In the genomic region with DNA sequence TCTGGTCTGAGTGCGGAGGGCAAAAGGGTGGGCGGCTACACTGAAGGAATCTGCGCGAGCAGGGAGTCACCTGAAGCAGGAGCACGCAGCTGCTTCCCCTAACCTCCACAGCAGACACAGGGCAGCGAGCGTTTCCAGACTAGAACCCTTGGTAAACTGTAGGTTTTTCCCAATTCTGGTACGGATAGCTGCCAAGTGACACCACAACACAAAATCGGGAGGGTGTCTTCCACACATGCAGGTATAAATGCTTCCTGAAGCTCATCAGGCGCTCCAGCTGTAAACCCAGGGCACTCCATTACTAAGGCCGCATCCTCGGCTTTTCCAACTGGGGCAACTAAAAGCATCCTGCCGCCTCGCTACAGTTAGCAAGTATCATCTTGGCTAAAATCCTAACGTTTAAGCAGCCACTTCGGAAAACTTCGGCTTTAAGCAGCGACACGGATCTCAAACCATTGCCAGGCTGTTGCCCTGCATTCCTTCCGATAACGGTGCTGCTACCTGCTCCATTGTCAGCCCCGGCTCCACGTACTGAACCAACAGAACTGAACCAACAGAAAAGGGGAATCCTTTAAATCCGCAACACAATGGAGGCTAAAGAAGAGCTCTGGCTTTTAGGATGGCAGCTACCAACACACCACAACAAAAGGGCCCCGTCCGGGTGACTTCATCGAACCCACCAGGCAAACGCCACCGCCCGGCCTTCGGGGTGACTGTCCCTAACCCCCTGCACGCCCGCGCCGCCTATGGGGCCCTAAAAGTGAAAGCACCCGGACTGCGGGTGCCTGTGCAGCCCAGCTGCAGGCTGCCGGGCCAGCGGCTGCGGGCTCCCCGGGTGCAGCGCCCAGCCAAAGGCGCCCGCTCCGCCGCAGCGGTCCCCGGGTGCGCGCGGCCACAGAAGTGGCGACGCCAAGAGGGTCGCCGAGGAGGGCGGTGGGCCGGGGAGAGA, we compare ENCODE assay signal across 8 mouse cellular contexts. TPM values are rescaled to one million over a fixed set of nuclear protein-coding genes. Genes with fewer than 3 reads are reported as not detected.
A peak's percentile ranks its signal among the peaks of the same experiment; 100 is the strongest.
DNase-seq lines count a peak whose midpoint lies in the region; ATAC-seq and TF ChIP-seq lines count a peak whose summit lies in the region.

No protein-coding gene starts in this region.

- H3K9ac ChIP-seq in hindbrain, postnatal 0 days (replicated peaks; ENCODE audit: low read length), result peak overlapping the region; percentile 95

- DNase-seq in Patski (ENCODE audit: low read depth, low spot score), result no peak
- peak; percentile 75 to 77 for DNase-seq in cerebellum, postnatal 25 days
- DNase-seq in gastrocnemius, adult 2 months, result peak; percentile 88
- peak; percentile 74 for DNase-seq in hindbrain, postnatal 0 days (ENCODE audit: low spot score)
- DNase-seq in left cerebral cortex, adult 8-10 months (ENCODE audit: low spot score in 2 of 2), result peak; percentile 48 to 50
- DNase-seq in right cerebral cortex, adult 2 months (ENCODE audit: low spot score in 2 of 2), result peak; percentile 57 to 61
- peak; percentile 34 for DNase-seq in urinary bladder, postnatal 10 days (ENCODE audit: low spot score)

- no peaks in the 10 kb centered on the region for H3K27me3 ChIP-seq in Patski
- no peaks in the 10 kb centered on the region for H3K27me3 ChIP-seq in hindbrain, postnatal 0 days (ENCODE audit: insufficient read depth, low read length)
- H3K27me3 ChIP-seq in megakaryocyte, embryonic 14.5 days (replicated peaks), result no peaks in the 10 kb centered on the region

- H3K4me2 ChIP-seq in hindbrain, postnatal 0 days (ENCODE audit: low read depth, low read length), result peak overlapping the region; percentile 76

- peak; percentile 46 for ATAC-seq in Patski
- peak; percentile 83 for ATAC-seq in hindbrain, postnatal 0 days

- under 1% methylated on average over 53 of the region's 57 CpGs for WGBS in hindbrain, postnatal 0 days

- H3K36me3 ChIP-seq in hindbrain, postnatal 0 days (ENCODE audit: insufficient read depth, low read length), result no peaks in the 10 kb centered on the region
- H3K36me3 ChIP-seq in megakaryocyte, embryonic 14.5 days (replicated peaks; ENCODE audit: low read length), result peaks cover 16% of the 10 kb centered on the region

- CTCF ChIA-PET in Patski (lab: Charles Lee), result interaction anchor here (0.9 kb wide), 1 partner anchor 9 kb away, joined by 3 read pairs; no protein-coding TSS in a partner anchor

- POLR2A ChIA-PET in Patski (lab: Charles Lee), result interaction anchor here (1.0 to 1.3 kb wide), 2 partner anchors 22 to 158 kb away, joined by 3 to 5 read pairs; no protein-coding TSS in a partner anchor

- intact Hi-C loops in gastrocnemius, adult 2 months (cut with DNase I), result loop anchor here (2.0 to 5.0 kb wide), 4 partner anchors 45 to 205 kb away; partner anchors contain the start of genes Lias, Pds5a, Rpl9 and Smim14

- peak; percentile 76 for TF ChIP-seq CTCF in Patski (IDR thresholded peaks at IDR 0.05)
- TF ChIP-seq CTCF in gastrocnemius, adult 2 months (IDR thresholded peaks at IDR 0.05), result peak; percentile 56
- TF ChIP-seq CTCF in hindbrain, postnatal 0 days (IDR thresholded peaks at IDR 0.05; ENCODE audit: low read depth), result peak; percentile 46

- H3K27ac ChIP-seq in gastrocnemius, adult 2 months, result peak overlapping the region; percentile 99
- H3K27ac ChIP-seq in hindbrain, postnatal 0 days, result peak overlapping the region; percentile 99

- in situ Hi-C loops in Patski (cut with MboI; ENCODE audit: low pct_unique_long_range_greater_than_20kb), result no loop called here

- H3K4me3 ChIP-seq in gastrocnemius, adult 2 months, result peak overlapping the region; percentile 96
- H3K4me3 ChIP-seq in hindbrain, postnatal 0 days (ENCODE audit: low read length), result peak overlapping the region; percentile 99
- peak overlapping the region; percentile 95 for H3K4me3 ChIP-seq in megakaryocyte, embryonic 14.5 days (replicated peaks)

- H3K9me3 ChIP-seq in hindbrain, postnatal 0 days (ENCODE audit: low read length), result no peaks in the 10 kb centered on the region
- H3K9me3 ChIP-seq in megakaryocyte, embryonic 14.5 days, result no peaks in the 10 kb centered on the region

- peaks cover 12% of the 10 kb centered on the region; the same call in 1 of the 2 replicates for H3K4me1 ChIP-seq in hindbrain, postnatal 0 days (ENCODE audit: insufficient read depth, low read length)
- H3K4me1 ChIP-seq in megakaryocyte, embryonic 14.5 days, result peaks cover 68% of the 10 kb centered on the region

RNA-seq across cellular contexts. Expression of gene Gm43552, which starts 0.6 kb away (rescaled TPM):
- not detected for polyA plus RNA-seq in Patski (2021)
- total RNA-seq in gastrocnemius, adult 2 months (2021), result not detected
- total RNA-seq in hindbrain, postnatal 0 days (2014; rRNA removed), result not detected in 2 replicates
- not detected in 2 replicates for polyA plus RNA-seq in hindbrain, postnatal 0 days (2015; fragmentation: Nextera tagmentation; extraction: Ambion mirVana)
- total RNA-seq in left cerebral cortex, adult 8-10 months (2022), result 1 to 10 TPM in 1 of 4 experiments, not detected in 3; 4.7 TPM
- 52.6 TPM in 1 of 2 replicates, not detected in the other for polyA plus RNA-seq in megakaryocyte, embryonic 14.5 days (2012; ENCODE audit: insufficient read depth, low replicate concordance)

RNA-seq across cellular contexts. Expression of gene Smim14, which starts 44.9 kb away (rescaled TPM):
- polyA plus RNA-seq in Patski (2021), result 122 TPM
- total RNA-seq in gastrocnemius, adult 2 months (2021), result 10 to 100 TPM; 39.2 to 41.7 TPM
- 153 and 155 TPM in 2 replicates for total RNA-seq in hindbrain, postnatal 0 days (2014; rRNA removed)
- 200 and 229 TPM in 2 replicates for polyA plus RNA-seq in hindbrain, postnatal 0 days (2015; fragmentation: Nextera tagmentation; extraction: Ambion mirVana)
- total RNA-seq in left cerebral cortex, adult 8-10 months (2022), result 100 to 1,000 TPM; 149 to 180 (median 174) TPM
- 60.5 and 108 TPM in 2 replicates for polyA plus RNA-seq in megakaryocyte, embryonic 14.5 days (2012; ENCODE audit: insufficient read depth, low replicate concordance)

RNA-seq across cellular contexts. Expression of gene Ube2k, which starts 45.0 kb away (rescaled TPM):
- polyA plus RNA-seq in Patski (2021), result 130 TPM
- 10 to 100 TPM; 62.1 to 65.9 TPM for total RNA-seq in gastrocnemius, adult 2 months (2021)
- 36.5 and 41.9 TPM in 2 replicates for total RNA-seq in hindbrain, postnatal 0 days (2014; rRNA removed)
- 199 and 204 TPM in 2 replicates for polyA plus RNA-seq in hindbrain, postnatal 0 days (2015; fragmentation: Nextera tagmentation; extraction: Ambion mirVana)
- 100 to 1,000 TPM; 105 to 127 (median 115) TPM for total RNA-seq in left cerebral cortex, adult 8-10 months (2022)
- polyA plus RNA-seq in megakaryocyte, embryonic 14.5 days (2012; ENCODE audit: insufficient read depth, low replicate concordance), result 16.2 and 135 TPM in 2 replicates

RNA-seq across cellular contexts. Expression of gene Ugdh, which starts 56.3 kb away (rescaled TPM):
- 64.2 TPM for polyA plus RNA-seq in Patski (2021)
- total RNA-seq in gastrocnemius, adult 2 months (2021), result 10 to 100 TPM in 1 of 2 experiments, 1 to 10 TPM in 1; 5.8 to 12.0 TPM
- 15.0 and 18.8 TPM in 2 replicates for total RNA-seq in hindbrain, postnatal 0 days (2014; rRNA removed)
- 30.7 and 32.1 TPM in 2 replicates for polyA plus RNA-seq in hindbrain, postnatal 0 days (2015; fragmentation: Nextera tagmentation; extraction: Ambion mirVana)
- 10 to 100 TPM; 30.2 to 34.2 (median 31.3) TPM for total RNA-seq in left cerebral cortex, adult 8-10 months (2022)
- 3.2 TPM in 1 of 2 replicates, not detected in the other for polyA plus RNA-seq in megakaryocyte, embryonic 14.5 days (2012; ENCODE audit: insufficient read depth, low replicate concordance)
